Mouse (Mus musculus) E14TG2a.4 (cell line): ENCODE results near the gene Tpm4.

Experiments
- CTCF ChIP-seq: conservative IDR thresholded peaks from 2 replicates; pipeline ENCODE4 v1.5.1; 2014; ENCODE audit warnings: low read length
- NANOG ChIP-seq: IDR thresholded peaks from 2 replicates; pipeline ENCODE4 v1.6.1; 2014; ENCODE audit warnings: borderline replicate concordance, low read length, mixed read lengths

GRCm38 (mm10) chr8:72127834-72128233 lies 6.9 kb upstream of the Tpm4 start:
- TF ChIP-seq CTCF (no peak), NANOG (no peak)
